Mouse (Mus musculus) cerebellum, postnatal 36 days (tissue): ENCODE results near the gene Znrd1as.
A peak's percentile ranks its signal among the peaks of the same experiment; 100 is the strongest.

Experiments
- DNase-seq, 2 experiments: peaks; one replicate each; pipeline ENCODE4 v3.0.0; 2021 to 2022; ENCODE audit warnings: mixed read lengths in 2 of 2

Znrd1as gene

DNA sequence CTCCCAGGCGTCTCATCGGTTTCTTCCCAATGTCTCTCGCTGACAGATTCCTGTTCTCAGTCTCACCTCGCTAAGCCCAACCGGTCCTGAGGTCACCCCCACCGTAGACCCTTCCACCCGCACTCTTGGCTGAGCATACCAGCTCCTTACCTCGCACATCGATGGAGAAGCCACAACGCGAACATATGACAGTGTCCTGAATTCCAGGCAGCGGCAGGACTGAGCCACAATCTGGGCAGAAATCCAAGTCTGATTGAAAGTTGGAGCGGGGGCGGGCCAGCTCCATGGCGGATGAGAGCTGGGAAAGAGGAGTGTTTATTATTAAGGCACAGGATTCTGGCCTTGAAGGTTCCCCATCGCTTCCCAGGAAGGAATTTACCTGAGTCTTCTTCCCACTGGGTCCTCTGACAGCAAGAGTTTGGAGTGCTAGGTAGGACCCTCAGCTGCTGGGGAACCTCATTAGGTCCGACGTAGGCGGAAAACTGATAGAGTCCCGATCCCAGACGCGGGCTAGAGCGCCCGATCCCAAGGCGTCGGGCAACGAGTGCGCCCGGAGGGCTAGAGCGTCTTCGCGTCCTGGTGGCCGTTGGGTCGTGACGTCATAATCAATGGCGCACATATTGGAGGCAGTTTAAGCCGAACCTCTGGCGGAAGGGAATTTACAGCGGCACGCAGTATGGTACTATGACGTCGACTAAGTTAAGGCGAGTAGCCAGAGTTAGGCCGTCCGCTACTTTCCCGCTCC lies at the start of gene Znrd1as, which contains the start of gene Znrd1:
TSS of gene Znrd1as (plus strand) at position 594 of the 745 bp plus-strand sequence.
TSS of gene Znrd1 (minus strand) at position 561 of the 745 bp plus-strand sequence.
- peak; percentile 93 to 94 for DNase-seq

DNA sequence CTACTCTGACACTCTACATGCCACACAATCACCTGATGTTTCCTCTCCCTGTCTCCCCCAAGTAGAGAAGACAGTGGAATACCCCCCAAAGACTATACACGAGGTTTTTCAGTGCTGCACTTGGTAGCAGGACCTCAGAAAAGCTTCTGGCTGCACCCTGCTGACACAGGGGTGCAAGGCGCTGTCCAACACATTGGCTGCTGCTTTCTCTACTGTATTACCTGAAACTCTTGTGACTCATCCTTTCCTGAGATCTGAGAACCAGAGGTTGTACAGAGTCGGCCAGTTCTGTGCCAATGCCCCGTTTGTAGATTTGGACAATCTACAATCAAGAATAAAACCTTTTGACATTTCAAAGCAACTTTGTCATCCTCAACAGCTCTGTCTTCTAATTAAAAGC lies 48.6 kb upstream of the Znrd1as start:
- no peak for DNase-seq

DNA sequence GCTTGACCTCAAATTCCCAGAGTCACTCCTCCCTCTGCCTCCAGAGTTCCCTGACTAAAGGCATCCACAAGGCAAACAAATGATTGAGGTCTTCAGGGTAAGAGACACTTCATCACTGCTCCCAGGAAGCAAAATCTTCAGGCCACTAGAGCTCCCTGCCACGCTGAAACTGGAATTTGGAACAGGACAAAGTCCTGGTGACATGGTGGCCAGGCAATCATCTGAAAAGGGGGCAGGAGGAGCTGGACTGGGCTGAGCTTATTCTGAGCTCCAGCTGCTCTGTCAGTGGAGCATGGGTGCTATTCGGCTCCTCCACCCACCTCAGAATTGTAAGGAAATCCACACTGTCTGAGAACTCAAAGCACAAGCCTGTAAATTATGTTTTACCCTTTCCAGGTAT lies 46.4 kb upstream of the Znrd1as start:
- DNase-seq: no peak

DNA sequence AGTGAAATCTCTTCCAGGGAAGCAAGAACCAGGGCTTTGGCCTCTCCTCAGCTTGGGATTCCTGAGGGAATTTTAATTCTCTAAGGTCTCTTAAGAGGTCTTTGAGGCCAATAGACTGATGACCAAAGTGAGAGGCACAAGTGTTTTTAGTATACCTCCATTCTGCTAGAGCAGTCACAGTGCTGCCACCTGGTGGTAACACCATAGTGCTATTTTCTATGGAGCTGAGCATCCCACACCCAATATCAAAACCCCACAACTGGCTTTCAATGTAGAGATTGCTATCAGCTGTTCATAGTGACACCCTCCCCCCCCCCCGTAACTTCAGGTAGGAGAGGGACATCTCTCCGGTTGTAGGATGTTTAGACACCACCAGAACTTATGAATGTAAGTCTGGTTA lies 44.3 kb upstream of the Znrd1as start:
- peak; percentile 77 to 83 for DNase-seq

DNA sequence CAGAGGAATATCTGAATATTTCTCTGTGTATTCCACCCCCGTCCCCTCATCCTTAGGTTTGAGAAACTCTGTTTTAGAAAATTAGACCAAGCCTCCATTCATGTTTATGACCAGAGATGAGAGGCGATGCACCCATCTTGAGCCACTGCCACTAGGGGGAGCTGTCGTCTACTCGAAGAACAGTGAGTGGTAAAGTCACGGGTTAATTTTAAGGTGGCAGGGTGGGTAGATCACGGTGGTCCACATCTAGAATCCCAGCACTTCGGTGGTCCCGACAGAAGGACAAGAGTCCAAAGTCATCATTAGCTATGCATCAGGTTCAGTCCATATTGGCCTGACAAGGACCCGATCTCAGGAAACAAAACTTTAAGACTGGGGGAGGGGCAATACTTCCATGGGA lies 43.3 kb upstream of the Znrd1as start:
- peak; percentile 62 to 66 for DNase-seq

DNA sequence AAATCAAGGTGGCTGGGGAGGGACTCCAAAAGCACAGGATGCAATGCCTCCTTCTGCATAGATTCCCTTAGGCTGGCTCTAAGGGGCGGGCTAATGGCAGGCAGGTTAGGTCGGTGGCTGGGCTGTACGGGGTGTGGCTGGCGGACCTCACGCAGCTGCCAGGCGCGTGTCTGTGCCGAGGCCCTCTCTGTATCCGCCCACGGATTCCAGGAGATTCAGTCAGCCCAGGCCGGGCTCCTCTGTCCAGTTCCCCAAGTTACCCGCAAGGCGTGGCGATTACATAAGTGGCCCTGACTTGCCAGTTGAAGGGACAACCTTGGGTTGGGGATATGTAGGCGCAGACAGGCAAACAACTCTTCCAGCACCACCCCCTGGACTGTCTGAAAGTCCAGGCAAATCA lies 38.2 kb upstream of the Znrd1as start:
- no peak for DNase-seq

DNA sequence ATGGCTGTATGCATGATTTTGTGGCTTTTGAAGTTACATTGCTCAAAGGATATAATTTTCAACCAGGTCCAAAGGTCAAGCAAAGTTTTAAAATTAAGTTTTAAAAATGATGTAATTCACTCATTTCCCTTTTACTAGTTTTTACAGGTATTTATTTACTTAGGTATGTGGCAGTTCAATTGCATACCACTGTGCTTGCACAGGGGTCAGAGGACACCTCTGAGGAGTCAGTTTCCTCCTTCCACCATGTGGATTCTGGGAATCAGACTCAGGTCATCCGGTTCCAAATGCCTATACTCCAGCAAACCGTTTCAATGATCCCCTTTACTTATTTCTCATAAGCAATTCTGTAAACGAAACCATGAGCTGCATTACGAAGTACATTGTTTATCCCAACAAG lies 35.7 kb upstream of the Znrd1as start:
- DNase-seq: no peak

DNA sequence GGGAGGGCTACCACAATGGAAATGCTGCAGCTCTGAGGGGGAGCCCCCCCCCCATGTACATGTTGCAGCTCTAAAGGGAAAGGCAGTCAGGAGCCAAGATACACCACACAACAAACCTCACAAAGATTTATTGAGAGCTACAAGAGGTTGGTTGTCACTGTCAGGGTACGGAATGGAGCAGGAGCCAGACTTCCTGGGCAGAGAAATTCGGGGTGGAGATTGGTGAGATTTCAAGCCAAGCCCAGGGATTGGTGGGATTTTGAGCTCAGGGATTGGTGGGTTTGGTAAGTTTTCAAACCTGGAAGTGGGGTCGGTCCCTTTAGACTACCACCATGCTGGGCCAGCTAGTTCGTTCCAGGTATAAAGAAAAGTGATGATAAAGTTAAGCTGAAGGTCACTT lies 34.9 kb upstream of the Znrd1as start:
- no peak for DNase-seq

DNA sequence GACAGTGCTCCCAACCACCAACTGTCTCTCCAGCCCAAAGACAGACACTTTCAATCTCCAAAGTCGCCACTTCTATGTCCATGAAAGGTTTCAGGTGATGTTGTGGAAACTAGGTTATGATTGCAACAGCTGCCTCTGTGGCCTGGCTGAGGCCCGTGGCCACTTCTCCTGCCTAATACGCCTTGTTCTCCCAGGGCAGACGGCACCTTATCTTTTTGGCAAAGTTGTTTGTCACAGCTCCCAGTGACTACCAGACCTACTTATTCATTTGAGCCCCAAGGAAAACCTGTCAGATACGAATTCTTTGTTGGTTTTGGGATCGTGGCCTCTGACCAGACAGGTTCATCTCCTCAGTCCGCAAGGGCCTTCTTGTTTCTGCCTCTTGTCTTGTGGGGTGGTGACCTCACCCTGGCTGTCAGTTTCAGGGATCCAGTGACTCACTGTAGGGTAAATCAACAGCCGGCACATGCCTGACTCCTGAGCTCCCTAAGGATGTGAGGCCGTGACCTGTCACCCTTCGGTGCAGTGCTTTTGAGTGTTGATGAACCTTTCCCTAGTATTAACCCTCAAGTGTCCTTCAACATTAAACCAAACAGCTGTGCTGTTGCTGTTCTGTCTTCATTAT lies 30.8 kb upstream of the Znrd1as start:
- no peak for DNase-seq

DNA sequence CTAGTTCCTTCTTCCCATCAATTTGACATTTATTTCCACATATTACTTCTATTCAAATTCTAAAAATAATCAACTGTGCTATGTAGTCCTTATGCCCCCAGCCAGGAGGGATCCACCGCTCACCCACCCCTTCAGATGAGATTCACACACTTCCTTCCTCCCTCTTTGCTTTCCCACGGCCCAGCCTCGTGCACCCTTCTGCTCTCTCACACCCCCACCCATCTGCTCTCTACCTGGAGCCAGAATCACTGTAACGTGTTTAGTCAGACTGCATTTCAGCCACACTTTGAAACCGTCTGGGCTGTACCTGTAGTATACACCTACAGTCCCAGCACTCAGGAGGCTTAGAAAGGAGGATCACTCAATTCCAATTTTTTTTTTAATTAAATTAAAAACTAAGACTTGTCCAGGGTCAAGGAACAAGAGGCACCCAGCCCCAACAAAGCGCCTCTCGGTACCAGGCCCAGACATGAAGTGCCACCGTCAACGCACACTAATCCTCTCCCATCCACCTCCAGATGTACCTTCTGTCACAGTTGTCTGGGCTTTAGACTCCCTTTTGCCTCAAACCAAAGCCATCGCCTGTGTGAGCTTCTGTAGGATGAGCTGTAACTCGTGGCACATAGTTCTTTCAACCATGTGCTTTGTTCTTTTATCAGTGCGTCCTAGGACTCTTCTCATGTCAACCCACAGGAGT lies 29.0 kb upstream of the Znrd1as start:
- DNase-seq: no peak

DNA sequence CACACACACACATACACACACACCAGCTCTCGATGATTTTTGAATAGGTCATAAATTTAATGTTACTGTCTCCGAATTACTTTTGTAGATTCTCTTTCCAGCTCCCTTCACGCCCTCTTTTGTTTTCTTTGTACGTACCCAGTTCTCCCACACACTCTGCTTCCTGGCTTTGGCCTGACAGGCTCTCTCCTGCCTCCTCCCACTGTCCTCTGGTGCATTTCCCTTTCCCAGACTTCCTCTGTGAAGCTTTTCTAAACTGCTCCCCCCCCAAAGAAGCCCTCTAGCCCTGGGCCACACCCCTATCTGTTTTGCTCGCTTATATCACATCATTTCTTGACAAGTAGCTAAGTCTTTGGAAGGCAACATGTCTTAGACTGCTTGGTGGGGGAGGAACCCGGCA lies 28.2 kb upstream of the Znrd1as start:
- no peak for DNase-seq

DNA sequence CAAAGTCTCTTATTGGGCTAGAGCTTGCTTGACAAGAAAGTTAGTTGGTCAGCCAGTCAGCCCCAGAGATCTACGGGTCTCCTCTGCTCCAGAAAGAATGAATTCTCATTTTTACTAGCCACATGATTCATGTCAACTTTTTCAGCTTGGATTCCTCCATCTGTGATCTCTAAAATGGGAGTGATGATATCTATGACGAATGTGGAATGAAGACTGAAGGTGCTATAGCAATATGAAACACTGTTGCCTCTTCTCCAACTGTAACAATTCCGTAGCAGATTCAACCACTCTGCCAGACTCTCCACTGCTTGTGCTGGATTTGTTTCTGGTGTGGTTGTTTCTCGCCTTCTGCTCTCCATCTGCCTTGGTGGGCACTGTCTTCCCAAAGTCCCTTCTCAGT lies 27.3 kb upstream of the Znrd1as start:
- no peak for DNase-seq

DNA sequence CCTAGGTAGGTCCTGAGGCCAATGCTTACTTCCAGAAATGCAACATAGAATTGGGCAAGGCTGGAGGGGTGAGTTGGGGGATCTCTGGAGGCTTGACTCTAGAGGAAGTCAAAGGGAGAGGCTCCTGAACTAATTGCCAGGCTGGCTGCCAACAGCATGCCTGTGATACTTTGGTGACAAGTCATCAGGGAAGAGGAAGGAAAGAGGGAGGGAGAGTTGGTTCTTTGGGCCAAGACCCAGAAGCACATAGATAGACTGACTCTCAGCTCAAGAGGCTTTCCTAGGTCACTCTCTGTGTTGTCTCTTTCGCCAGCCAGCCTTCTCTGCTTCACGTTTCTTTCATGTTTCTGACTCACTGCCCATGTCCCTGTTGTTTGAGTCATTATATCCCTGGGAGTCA lies 26.6 kb upstream of the Znrd1as start:
- DNase-seq: no peak

DNA sequence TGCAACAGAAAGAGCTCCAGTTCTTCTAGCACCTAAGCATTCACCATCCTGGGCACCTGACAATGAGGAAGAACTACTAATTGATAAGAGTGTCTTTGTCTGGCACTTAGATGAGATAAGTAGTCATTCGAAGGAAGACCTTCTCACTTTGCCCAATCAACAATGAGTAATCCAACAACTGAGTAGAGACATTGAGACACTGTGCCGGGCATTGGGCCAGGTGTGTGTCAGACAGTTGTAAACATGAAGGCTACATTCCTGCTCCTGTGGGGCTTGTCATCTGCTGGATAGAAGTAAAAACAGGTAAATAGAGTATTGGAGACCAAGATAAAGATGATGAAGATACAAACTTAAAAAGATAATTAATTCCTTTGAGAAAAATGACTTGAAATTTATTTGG lies 20.3 kb upstream of the Znrd1as start:
- no peak for DNase-seq

DNA sequence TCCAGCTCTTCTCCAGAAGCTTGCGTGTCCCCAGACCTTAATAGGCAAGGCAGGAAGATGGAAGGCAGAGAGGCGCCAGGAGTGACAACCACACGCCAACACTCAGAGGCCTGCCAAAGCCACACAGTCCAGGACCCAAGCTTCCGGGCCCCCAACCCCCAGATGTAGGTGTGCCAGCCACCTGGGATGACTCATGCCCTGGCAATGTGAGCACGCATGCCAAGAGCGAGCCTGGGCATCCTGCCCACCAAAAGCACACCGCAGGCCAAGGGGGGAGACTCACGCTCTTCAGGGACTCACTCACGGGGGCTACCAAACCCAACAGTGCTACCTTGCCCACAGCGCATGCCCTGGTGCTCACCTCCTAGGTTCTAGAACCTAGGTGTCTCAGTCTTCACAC lies 16.0 kb upstream of the Znrd1as start:
- peak; percentile 68 to 77 for DNase-seq

DNA sequence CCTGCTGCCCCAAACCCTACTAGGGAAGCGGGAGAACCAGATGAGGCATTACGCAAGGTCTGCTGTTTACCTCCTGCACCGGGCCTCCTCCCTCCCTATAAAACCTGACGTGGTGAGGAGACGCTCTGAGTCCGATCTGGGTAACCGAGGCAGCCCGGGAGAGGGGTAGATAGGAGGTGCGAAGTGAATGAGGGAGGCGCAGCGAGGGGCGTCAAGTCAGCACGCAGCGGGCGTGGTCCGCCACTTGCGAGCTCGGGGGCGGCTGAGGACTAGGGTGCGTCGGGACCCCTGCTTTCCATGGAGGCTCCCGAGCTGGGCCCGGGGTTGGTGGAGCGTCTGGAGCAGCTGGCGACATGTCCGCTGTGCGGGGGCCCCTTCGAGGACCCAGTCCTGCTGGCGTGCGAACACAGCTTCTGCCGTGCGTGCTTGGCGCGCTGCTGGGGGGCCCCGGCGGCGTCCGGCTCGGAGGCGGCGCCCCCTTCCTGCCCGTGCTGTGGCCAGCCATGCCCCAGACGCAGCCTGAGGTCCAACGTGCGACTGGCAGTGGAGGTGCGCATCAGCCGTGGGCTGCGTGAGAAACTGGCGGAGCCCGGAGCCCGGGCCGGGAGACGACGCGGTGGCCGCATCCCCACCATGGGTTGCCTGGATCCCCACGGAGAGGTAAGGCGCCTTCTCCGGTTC lies 15.5 kb upstream of the Znrd1as start, which contains the start of gene Rnf39:
TSS of gene Rnf39 (plus strand) at position 128 of the 681 bp plus-strand sequence.
- peak; percentile 30 to 41 for DNase-seq

DNA sequence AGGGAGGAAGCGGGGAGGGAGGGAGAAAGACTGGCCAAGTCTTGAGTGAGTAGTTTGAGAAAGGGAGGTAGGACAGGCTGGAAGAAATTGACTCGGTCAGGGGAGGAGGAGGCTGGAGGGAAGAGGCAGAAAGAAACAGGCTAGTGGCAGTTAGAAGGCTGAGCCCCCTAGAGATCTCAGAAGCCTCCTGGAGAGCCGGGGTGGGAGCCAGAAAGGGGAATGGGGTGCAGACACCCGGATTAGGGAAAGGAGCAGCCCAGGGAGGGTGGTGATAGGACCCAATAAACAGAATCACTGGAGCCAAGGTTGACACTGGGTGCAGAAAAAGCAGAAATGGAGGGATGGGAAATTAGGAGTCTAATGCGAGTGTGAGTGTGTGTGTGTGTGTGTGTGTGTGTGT lies 14.7 kb upstream of the Znrd1as start:
- no peak for DNase-seq

DNA sequence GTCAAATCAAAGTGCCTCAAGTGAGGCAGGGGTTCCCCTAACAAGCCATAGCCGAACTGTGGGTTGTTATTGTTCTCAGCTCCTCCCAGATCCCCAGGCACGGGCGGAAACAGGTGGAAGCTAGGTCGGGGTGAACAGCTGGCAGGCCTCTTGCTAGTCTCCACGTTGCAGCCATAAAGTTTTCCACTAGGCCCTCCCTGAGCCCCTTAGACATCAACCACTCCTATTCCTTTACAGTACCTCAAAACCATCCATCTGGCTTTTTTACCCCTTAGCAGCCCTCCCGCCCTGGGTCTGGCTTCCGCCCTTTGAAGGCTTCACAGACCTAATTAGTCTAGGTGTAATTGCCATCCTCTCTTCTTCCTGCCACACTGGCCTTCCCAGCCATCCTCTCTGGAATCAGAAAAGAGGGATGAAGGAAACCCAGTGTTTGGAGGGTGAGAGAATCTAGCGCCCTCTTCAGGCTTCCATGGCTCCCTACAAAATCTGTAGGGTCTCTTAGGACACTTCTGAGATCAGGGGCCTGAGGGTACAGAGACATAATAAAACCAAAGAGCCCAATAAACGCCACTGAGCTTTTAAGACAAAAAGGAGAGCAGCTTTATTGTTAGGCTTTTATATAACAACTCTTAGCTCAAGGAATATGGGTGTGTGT lies 14.1 kb upstream of the Znrd1as start:
- DNase-seq: no peak

DNA sequence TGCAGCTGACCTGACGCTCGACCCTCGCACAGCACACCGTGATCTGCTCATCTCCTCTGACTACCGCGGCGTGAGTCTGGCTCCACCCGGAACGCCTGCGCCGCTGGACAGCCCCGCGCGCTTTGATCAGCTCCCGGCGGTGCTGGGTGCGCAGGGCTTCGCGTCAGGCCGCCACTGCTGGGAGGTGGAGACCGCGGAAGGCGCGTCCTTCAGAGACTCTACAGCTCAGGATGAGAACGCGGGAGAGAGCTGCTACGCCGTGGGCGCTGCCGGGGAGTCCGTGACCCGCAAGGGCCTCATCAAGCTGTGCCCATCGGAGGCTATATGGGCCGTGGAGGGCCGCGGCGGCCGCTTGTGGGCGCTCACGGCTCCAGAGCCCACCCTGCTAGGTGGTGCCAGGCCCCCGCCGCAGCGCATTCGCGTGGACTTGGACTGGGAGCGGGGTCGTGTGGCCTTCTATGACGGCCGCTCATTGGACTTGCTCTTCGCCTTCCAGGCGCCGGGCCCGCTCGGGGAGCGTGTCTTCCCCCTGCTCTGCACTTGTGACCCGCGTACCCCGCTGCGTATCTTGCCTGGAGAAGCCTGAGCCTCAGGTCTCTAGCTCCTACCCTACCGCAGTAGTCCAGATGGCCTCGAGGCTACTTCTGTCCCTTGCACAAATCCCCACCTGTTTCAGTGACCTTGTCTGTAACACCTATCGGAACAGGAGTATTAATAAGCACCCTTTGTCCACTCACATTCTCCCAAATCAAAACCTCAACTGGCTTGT lies 11.2 kb upstream of the Znrd1as start:
- DNase-seq: peak; percentile 66 to 68

DNA sequence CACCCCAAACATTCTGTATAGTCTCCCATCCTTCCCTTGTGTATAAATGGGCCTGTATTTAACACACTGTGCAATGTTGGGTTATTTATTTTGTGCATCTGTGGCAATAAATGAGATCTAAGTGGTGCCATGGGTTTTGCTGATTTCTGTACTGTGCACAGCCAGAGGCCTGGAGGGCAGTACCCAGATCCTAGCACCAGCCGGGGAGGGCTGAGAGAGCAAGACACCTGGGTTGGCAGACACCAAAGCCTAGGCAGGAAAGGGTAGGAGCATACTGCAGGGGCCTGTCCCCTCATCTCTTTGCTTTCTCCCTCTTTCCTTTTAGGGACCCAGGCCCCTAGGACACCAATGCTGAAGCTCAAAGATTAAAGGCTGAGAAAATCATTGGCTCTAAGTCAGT lies 10.1 kb upstream of the Znrd1as start:
- no peak for DNase-seq

DNA sequence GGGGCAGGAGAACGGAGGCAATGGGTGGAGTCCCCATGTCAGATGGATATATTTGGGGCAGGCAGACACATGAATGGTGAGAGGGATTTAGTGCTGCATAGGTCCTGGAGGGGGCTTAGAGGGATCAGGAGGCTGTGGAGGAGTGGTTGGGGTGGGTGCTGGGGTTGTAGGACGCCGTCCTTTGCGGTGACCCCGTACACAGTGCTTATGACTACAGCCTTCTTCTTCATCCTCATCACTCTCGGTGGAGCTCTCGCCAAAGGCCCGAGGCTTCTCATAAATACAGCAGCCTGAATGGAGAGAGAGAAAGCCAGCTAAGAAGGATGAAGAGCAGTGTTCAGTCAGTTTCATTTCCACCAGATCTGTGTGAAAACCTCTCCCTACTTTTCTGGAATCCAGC lies 9.1 kb upstream of the Znrd1as start:
- no peak for DNase-seq
